Mouse (Mus musculus): ENCODE results near the gene Mkln1.
A peak's percentile ranks its signal among the peaks of the same experiment; 100 is the strongest.

The Mkln1 gene

DNA sequence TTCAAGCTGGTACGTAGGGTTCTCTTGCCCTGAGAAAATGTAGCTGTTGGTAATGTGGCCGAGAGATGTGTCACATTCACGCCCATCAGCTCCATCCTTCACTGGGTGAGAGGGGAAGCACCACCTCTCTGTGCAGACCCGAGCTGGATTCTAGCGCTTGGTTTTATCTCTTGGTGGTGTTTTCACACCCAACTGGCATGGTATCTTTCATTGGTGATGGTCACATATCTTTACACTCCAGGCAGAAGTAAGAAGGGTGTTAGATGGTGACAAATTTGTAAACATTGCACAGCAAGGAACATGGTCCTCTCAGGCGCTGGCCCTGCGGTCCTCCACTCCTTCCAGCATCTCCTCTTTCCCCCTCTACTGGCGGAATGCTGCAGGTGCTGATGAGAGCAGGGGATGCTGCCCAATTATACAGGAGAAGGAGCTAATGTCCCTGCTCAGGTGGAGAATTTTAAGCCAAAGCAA lies 120.5 kb downstream of the Mkln1 start:
- DNase-seq = peak; percentile 42

DNA sequence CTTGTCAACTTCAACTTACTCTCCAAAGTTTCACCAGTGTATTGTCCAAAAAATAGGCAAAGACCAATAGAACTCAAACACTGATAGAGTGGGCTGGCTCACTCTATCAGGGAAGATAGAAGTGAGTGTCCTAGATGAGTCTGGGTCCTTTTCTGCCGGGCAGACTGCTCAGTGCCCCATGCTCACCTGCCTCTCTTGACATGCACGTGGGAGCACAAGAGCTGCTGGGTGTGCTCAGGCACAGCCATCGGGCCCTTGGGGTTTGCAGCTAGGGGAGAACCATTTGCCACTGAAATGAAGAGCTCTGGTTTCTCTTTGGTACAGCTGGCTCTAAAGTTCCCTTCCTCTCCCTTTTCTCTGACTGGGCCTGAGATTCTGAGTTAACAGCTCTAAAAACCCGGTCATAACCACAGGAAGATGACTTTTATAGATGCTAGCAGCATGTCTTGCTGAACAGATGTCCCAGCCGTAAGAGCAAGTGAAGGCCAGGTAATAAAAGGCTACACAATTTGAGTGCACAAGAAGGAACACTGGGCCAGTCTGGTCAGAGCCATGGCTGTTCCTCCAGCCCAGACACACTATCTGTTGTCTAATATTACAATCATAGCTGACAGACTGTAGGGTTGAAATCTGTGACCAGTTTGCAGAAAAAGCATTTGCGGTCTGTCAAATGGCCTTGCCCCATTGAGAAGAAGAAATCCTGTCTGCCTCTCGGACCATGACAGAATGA lies 122.1 kb downstream of the Mkln1 start:
- DNase-seq = no peak

DNA sequence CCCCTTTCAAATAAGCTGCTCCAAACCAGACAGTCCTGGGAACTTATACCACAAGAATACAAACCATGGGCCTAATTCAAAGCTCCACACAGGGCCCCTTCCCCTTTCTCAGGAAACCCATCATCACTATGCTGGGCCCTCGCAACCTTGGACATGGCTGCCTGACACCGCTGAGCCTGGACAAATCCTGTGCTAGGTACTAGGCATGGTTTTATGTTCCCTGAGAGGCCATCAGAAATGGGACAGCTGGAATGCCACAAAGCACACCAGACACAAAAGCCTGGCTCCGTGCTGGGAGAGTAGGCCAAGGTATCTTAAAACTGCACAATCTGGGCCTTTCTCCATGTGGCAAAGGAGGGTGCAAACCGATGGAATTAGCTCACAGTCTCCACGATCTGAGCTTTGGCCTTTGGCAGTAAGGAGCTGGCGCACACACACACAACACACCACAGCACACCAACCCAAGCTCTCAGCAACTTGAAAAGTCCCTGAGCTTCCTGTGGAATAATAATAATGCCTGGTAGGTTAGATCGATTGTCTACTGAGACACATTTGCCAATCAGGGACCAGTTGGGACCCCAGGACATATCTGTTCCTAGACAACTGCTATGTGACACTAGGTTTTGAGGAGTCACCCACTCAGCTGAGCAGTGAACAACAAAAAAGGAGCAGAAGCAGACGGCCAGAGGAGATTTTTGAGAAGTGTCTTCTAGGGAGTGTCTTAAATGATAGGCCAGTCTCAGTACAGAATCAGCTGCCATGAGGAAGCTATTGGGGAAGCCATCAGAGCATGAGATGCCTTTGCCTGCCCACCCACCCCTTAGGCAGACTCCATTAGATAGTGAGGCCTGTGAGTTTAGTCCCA lies 123.2 kb downstream of the Mkln1 start:
- no peak for DNase-seq

DNA sequence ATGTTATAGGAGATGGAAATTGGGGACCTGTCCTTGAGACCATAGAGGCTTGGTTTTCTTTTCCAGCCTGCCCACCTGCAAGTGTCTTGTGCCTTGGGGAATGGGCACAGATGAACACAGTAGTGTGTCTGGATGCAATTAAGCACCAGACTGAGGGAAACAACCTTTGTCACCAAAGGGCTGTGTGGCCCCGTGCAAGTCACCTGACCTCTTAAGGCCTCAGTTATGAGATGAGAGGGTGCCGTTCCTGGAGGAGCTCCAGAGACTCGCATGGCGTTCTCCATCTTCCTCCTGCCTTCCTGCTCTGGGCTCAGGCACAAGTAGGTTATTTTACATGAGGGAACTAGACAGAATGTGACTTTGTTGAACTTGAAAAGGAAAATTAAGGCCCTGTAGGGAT lies 123.9 kb downstream of the Mkln1 start:
- DNase-seq = no peak

DNA sequence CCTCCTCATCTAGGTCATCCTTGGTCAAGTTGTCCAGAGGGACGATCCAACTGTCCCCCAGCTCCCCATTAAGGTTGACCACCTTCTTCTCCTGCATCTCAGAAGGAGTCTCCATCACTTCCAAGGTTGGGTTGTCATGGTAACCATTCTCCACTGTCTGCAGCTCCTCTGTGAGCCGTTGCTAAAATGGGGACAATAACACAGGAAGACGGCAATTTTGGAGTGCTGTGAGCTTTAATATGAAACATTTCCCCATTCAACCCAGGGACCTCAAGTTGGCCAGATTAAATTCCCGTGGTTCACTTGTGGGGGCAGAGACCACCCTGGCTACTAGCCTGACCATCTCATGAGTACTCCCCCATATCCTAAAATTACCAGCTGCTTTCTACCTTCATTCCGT lies 124.5 kb downstream of the Mkln1 start:
- DNase-seq = no peak

DNA sequence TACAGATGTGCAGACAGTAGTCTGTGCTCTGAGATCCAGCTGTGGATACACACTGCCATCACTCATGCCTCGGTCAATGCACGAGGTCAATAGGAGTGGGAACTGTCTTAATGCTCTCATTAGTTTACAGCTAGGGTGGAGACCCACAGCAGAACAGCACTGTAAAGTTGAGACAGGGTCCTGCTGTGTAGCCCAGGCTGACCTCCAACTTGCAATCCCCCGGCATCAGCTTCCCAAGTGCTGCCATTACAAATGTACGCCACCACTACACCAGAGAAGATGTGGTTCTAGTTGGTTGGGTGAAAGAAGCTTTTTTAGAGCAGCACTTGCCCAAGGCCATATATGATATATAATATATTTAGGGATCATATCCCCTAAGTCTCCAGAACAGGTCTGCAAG lies 125.1 kb downstream of the Mkln1 start:
- DNase-seq = no peak

DNA sequence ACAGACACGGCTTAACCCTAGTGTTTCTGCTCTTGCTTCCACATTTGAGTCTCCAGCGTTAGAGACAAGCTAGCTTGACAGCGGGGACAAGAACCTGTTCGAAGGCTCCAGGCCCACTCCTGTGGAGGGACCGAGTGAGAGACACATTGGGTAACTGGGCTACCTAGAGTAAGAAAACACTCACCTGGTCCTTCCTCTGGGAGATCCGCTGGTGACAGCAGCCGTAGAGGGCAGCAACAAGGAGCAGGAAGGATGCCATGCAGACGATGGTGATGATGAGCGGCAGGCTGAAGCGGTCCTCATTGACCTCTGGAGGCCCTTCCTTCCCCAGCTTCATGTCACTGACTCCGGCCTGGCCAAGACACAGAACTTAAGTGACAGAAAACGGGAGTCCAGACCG lies 125.6 kb downstream of the Mkln1 start:
- DNase-seq = no peak

DNA sequence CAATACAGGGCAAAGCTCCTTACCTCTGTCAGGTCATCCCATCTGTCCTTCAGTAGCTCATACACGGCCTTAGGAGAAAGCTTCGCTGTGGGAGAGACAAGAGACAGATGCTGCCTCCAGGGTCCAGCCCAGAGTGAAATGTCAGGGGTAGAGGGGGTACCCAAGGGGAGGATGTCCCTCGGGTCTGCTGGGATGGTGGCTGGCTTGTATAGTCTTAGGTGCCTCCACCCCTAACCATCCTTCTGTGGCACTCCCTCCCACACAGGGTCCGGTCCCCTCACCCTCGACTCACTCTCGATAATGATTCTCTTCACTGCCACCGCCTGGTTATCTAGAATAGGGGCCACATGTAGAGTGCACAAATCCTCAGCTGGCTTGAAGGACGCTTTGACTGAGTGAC lies 126.1 kb downstream of the Mkln1 start:
- no peak for DNase-seq

DNA sequence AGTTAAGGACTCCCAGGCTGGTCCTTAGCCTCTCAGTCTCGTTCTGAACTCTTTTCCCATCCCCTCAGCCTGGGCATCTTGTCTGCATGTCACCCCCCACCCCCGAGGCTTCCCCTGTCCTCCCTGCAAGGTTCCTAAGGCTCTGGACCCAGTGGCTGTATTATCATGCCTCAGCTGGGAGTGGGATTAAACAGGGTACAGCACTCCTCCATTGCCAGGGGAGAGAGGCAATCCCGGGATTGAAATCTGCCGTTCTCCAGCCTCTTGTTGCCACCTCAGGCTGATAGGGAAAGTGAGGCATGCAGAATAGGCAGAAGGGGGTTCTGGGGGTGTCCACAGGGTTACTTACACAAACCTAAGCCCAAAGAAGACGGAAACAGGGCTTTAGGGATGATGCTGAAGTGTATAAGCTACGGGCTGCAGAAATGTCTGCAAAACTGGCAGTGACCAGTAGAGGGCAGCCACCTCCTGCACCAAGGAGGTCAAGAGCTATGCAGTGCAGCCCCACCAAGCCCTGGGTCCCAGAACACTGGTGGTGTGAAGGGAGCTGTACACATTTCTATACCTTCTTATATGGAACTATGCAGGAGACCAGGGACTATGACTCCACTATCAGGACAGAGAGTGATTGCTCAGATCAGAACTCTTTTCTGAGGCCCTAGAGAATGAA lies 126.8 kb downstream of the Mkln1 start:
- DNase-seq = peak; percentile 76

DNA sequence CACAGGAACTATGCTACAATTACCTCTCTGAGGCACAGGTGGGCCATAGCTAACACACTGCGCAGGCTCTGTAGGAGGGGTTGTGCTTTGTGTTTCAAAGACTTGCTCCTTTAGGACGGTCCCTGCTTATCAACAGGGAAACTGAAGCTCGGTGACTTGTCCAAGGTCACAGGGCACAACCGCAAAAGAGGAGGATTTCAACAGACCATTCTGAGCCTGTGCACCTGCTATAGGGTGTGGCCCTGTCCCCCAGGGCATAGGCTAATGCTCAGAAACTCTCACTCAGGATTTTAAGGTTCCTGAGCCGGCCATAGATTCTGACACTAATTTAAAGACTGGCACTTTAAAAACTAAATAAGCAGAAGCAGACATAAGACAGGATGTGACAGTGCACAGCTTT lies 128.4 kb downstream of the Mkln1 start:
- no peak for DNase-seq

DNA sequence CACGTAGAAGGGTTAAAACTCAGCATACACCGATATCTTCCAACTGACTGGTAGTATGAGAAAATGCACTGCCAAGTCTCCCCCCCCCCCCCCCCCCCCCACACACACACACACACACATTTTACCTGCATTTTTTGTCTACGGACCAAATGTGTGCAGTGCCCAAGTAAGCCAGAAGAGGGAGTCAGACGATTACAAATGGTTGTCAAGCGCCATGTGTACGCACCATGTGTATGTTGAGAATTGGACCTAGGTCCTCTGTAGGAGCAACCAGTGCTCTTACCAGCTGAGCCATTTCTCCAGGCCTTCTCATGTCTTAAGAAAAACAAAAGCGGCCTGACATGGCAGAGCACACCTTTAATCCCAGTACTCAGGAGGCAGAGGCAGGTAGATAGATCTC lies 129.4 kb downstream of the Mkln1 start:
- DNase-seq = peak; percentile 64

DNA sequence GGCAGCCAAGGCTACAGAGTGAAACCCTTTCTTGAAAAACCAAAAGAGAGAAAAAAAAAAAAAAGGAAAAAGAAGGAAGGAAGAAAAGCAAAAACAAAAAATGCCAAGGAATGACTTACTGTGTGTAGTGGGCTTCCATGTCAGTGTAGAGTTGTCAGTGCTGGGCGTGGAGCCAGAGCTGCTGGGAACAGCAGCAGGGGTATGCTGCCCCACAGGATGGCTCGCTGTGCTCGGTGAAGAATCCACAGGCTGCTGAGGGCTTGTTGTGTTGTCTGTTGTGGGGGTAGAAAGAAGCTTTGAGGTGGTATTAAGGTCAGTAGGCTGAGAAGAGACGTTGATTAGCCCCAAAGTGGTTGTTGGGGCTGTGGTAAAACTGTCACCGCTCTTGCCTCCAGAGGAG lies 129.8 kb downstream of the Mkln1 start:
- no peak for DNase-seq

DNA sequence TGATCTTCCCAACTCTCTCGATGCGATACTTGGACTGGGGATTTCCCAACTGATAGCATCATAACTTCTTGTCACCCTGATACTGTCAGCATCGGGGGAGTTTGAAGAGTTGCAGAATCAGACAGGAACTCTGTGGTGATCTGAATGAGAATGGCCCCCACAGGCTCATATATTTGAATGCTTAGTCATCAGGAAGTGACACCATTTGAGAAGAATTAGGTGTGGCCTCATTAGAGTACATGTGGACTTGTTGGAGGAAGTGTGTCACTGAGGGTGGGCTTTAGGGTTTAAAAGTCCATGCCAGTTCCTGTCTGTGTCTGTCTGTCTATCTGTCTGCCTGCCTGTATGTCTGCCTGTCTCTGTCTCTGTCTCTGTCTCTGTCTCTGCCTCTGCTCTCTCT lies 133.3 kb downstream of the Mkln1 start:
- no peak for DNase-seq

DNA sequence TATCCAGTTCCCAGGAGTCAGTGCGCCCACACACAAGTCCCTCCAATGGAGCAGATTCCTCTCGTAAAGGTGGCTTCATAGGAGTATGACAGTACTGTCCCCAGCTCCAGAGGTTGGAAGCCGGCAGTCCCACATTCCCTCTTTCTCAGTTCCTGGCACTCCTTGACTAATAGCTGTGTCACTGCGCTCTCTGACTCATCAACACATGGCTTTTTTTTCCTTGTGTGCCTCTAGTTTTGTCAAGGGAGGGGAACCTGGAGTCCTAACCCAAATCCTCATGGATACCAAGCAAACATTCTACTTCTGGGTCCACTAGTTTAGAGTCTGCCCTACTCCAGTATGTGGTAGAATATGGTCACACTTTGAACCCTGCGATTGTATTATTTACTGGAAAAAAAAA lies 136.2 kb downstream of the Mkln1 start:
- no peak for DNase-seq

DNA sequence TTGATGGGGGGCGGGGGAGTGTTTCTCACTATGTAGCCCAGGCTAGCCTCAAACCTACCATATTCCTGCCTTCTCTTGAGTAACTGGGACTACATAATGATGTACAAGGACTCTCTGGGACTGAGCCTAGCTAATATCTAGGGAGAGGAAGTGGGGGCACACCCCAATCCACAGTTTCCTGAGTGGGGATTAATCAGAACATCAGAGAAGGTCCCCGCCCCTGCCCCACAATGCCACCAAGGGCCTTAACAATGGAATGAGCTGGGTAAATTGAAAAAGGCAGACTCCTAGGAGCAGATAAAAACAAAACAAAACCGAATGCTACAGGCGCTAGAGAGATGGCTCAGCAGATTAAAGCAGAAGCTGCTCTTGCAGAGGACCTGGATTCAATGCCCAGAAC lies 138.7 kb downstream of the Mkln1 start:
- DNase-seq = no peak

DNA sequence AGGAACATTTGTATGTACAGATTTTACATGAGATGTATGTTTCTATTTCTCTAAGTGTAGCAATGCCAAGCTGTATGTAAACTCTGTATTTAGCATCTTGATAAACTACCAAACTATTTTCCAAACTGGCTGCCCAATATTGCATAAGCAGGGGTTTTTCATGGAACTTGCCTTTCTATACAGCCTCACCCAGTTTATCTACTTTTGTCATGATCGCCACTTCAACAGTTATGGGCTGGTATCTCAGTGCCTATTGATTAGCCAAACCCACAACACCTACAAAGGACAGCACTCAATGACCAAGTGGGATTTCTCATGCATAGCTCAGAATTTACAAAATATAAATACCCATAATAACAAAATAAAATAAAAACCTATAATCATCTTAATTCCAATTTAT lies 139.6 kb downstream of the Mkln1 start:
- DNase-seq = no peak

DNA sequence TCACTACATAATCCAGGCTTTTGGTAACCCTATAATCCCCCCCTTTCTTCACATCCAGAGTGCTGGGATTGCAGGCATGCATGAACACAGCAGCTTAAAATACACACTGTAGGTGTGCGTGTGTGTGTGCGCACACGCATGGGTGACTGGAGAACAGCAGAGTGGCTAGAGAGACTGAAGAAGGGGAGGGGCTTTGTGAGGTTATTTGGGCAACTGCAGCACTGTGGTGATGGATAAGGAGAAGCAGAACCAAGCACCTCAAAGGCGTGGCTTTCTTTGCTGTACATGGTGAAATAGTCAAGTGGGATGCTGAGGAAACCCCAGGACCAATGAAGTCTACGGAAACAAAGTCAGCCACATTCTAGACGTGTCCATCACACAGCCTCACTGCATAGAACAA lies 141.5 kb downstream of the Mkln1 start:
- no peak for DNase-seq

DNA sequence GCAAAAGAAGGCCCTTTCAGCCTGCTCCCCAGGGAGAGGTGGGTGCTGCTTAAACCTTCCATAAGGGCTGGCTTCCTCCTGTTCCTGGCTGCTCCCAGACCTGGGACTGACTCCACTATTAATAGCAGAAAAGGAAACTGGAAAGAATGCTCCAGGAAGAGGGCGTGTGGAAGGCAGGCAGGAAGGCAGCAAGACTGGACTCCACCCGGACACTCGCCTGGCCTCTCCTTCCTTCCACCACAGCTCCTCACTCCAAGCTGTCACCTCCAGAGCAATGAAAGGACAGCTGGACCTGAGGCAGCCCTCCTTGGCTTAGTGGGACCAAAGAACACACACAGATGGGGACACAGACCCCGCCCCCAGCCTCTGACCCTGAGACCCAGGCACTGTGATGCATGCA lies 145.8 kb downstream of the Mkln1 start:
- no peak for DNase-seq

DNA sequence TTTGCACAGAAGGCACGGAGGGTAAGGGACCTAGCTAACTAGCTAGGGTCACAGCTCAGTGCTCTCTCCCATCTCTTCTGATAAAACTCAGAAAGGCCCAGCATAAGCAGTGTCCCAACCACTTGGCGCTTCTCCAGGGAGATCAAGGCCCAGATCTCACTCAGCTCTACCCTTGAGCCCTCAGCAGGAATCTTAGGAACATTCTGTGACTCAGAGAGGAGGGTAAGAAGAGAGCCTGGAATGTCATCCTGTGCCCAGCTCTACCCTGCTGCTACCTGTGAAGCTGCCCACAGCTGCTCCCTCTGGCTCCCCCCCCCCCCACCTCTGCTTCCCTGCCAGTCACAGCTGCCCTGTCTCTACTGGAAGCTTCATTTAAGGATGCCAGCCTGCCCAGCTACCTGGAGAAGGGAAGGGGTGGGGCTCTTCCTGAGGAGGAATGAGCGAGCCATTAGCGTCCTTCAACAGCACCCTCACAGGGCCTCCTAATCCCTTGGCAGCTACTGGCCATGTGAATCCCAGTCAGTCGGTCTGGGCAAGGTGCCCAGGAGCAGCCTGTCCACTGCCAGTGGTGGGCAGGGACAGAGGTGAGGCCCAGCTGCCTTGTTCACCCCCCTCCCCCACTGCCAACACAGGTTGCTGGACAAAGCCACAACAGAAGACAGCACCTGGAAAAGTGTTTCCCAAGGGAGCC lies 151.0 kb downstream of the Mkln1 start:
- no peak for DNase-seq

DNA sequence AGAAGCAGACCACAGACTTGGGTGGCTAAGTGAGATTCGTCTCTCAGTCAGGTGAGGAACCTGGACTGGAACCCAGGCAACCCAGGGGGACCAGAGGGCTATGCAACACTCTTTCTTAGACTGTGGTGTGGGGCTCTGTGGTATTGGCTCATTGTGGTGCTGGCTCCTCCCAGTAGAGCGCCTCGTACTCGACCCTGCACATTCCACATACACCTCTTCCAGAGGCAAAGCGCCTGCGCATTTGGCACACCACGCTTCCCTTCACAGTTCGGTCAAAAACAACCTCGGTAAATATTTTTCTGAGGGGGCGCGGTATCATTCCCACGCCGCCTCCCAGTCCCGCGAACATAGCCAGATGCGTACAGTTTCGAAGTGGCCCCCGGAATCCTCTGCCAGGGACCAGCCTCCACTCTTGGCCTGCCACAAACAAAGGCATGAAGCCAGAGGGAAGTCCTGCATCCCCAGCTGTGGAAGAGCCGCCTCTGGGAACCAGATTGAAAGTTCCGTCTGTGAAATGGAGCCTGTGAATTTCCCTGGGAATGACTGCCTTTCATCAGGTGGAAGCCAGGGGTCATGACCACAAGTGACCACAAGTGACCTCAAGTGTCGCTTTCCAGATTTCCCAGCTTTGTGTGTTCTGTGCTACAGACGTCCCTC lies 152.5 kb downstream of the Mkln1 start:
- DNase-seq = no peak

DNA sequence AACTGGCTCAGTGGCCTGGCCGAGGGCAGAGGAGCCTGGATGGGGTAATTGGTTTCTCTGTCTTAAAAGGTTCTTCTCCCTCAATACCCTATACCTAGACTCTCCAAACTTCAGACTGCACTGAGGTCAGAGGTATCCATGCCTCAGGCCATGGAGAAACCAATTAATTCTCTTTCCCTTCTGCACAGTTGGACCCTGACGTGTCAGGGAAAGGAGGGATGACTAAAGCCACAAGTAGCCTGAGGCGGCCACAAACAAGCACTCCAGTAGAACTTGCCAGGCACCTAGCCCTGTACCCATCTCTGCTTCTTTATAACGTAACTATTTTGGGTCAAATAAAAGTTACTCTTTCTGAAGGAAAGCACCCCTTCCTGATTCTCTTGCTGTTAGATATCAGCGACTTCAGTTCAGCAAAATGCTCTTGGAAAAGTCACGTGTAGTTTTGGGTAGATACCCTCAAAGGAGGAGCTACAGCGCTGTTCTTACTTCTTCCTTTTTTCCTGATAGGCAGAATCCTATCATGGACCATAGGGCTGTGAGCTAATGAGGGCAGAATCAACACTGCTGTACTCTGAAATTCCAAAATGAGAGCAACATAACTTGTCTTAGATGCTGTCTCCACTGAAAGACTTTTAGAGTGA lies 158.0 kb downstream of the Mkln1 start:
- no peak for DNase-seq
